Mouse (Mus musculus) stomach, embryonic 15.5 days (tissue): ENCODE data around the gene Trp53bp1. TPM values are rescaled to one million over a fixed set of nuclear protein-coding genes. Genes with fewer than 3 reads are reported as not detected.

Experiments used
- ATAC-seq: fragments of 200-750 bp; cut with Nextera tagmentation; 2 replicates; pipeline ENCODE4 v1.8.0; 2017; ENCODE audit warnings: low read depth, moderate number of reproducible peaks, moderate TSS enrichment; ENCODE audit not compliant: insufficient read depth, low FRiP score
- H3K27ac ChIP-seq: fragments of 300-500 bp; sonication (generic); 2 replicates; pipeline ENCODE4 v1.5.1; 2015; ENCODE audit warnings: mild to moderate bottlenecking, inconsistent platforms
- H3K27me3 ChIP-seq: fragments of 300-500 bp; sonication (generic); replicated peaks from 2 replicates; pipeline ENCODE4 v1.6.1; 2015; ENCODE audit warnings: inconsistent platforms
- H3K36me3 ChIP-seq: fragments of 300-500 bp; sonication (generic); 2 replicates; pipeline ENCODE4 v1.6.1; 2015; ENCODE audit warnings: inconsistent platforms
- H3K4me1 ChIP-seq: fragments of 300-500 bp; sonication (generic); 2 replicates; pipeline ENCODE4 v1.6.1; 2015; ENCODE audit warnings: inconsistent platforms
- H3K4me2 ChIP-seq: fragments of 300-500 bp; sonication (generic); 2 replicates; pipeline ENCODE4 v1.6.1; 2015; ENCODE audit warnings: mild to moderate bottlenecking, inconsistent platforms
- H3K4me3 ChIP-seq: fragments of 300-500 bp; sonication (generic); replicated peaks from 2 replicates; pipeline ENCODE4 v1.5.1; 2015; ENCODE audit warnings: inconsistent platforms
- H3K9ac ChIP-seq: fragments of 300-500 bp; sonication (generic); 2 replicates; pipeline ENCODE4 v1.6.1; 2015; ENCODE audit warnings: inconsistent platforms
- H3K9me3 ChIP-seq: fragments of 300-500 bp; sonication (generic); 2 replicates; pipeline ENCODE4 v1.6.1; 2016; ENCODE audit warnings: inconsistent platforms
- WGBS: fragments of 180-500 bp; shearing (Covaris S2); methylation state at CpG from one replicate; pipeline ENCODE4 v1.1.7; 2015; 5-methylcytosine and 5-hydroxymethylcytosine counted together
- polyA plus RNA-seq: library from polyadenylated mRNA; unstranded; fragments of >200 nt; fragmentation: Nextera tagmentation; extraction: Ambion mirVana; gene quantifications from 2 replicates; pipeline ENCODE4 v1.2.1, GENCODE M21; 2015

The Trp53bp1 gene
- polyA plus RNA-seq, 1 experiment from 2014 or later, result 51.9 TPM

- Histone ChIP-seq H3K27me3 (no peaks in the 10 kb centered on the region), H3K4me1 (no peaks in the 10 kb centered on the region), H3K4me2 (no peak overlapping the region), H3K9me3 (no peaks in the 10 kb centered on the region), H3K36me3 (peaks cover 20% of the 10 kb centered on the region), H3K4me3 (no peak overlapping the region), H3K27ac (no peak overlapping the region), H3K9ac (no peak overlapping the region)
- ATAC-seq, result no peak
- 94% methylated on average over 3 of the region's 3 CpGs for WGBS
Measured at GRCm38 (mm10) chr2:121178828-121179479, 92.3 kb downstream of the Trp53bp1 start.

GRCm38 (mm10) chr2:121170980-121171742 is 100.0 kb downstream of the Trp53bp1 start, which contains the start of gene Zscan29:
TSS of gene Zscan29 (minus strand) at chr2:121171125.
- Histone ChIP-seq H3K9ac (peak within 1 kb of the TSS; percentile 67), H3K9me3 (no peaks in the 10 kb centered on the region), H3K27me3 (no peaks in the 10 kb centered on the region), H3K36me3 (peaks cover 4% of the 10 kb centered on the region), H3K4me1 (peaks cover 11% of the 10 kb centered on the region), H3K4me3 (peak within 1 kb of the TSS; percentile 74), H3K27ac (peak within 1 kb of the TSS; percentile 94), H3K4me2 (peak within 1 kb of the TSS; percentile 72)
- WGBS, result under 1% methylated on average over 66 of the region's 66 CpGs
- peak; percentile 97 for ATAC-seq

GRCm38 (mm10) chr2:121170481-121170971 is 100.7 kb downstream of the Trp53bp1 start, which contains the start of gene Tubgcp4:
TSS of gene Tubgcp4 (plus strand) at chr2:121170654.
- H3K4me3 ChIP-seq, result peak within 1 kb of the TSS; percentile 74
- peak within 1 kb of the TSS; percentile 94 for H3K27ac ChIP-seq
- no peaks in the 10 kb centered on the region for H3K27me3 ChIP-seq
- peaks cover 8% of the 10 kb centered on the region for H3K36me3 ChIP-seq
- peak within 1 kb of the TSS; percentile 72 for H3K4me2 ChIP-seq
- H3K9me3 ChIP-seq, result no peaks in the 10 kb centered on the region
- H3K4me1 ChIP-seq, result peaks cover 11% of the 10 kb centered on the region
- WGBS, result under 1% methylated on average over 38 of the region's 38 CpGs
- peak within 1 kb of the TSS; percentile 67 for H3K9ac ChIP-seq
- peak; percentile 29; the same call in 1 of the 2 replicates for ATAC-seq

GRCm38 (mm10) chr2:121169902-121170301 is 101.3 kb downstream of the Trp53bp1 start:
- no peak for ATAC-seq
- H3K4me2 ChIP-seq, result peak overlapping the region; percentile 72
- peak overlapping the region; percentile 74 for H3K4me3 ChIP-seq
- H3K36me3 ChIP-seq, result peaks cover 8% of the 10 kb centered on the region; the same call in 1 of the 2 replicates
- H3K27ac ChIP-seq, result peak overlapping the region; percentile 94
- WGBS, result 5% methylated on average over 9 of the region's 9 CpGs
- no peaks in the 10 kb centered on the region for H3K27me3 ChIP-seq
- no peaks in the 10 kb centered on the region for H3K9me3 ChIP-seq
- H3K9ac ChIP-seq, result peak overlapping the region; percentile 67
- peaks cover 11% of the 10 kb centered on the region for H3K4me1 ChIP-seq

GRCm38 (mm10) chr2:121169173-121169572 is 102.0 kb downstream of the Trp53bp1 start:
- H3K9me3 ChIP-seq, result no peaks in the 10 kb centered on the region
- H3K27me3 ChIP-seq, result no peaks in the 10 kb centered on the region
- peaks cover 11% of the 10 kb centered on the region for H3K4me1 ChIP-seq
- peaks cover 8% of the 10 kb centered on the region; the same call in 1 of the 2 replicates for H3K36me3 ChIP-seq
- H3K4me3 ChIP-seq, result peak overlapping the region; percentile 74
- H3K4me2 ChIP-seq, result peak overlapping the region; percentile 72
- no peak for ATAC-seq
- H3K27ac ChIP-seq, result no peak overlapping the region
- no peak overlapping the region for H3K9ac ChIP-seq
- WGBS, result 32% methylated on average over 4 of the region's 4 CpGs

GRCm38 (mm10) chr2:121153100-121153499 is 118.1 kb downstream of the Trp53bp1 start:
- H3K27ac ChIP-seq, result no peak overlapping the region
- no peaks in the 10 kb centered on the region for H3K27me3 ChIP-seq
- no peak overlapping the region for H3K4me2 ChIP-seq
- H3K9me3 ChIP-seq, result no peaks in the 10 kb centered on the region
- no peaks in the 10 kb centered on the region for H3K4me1 ChIP-seq
- H3K4me3 ChIP-seq, result no peak overlapping the region
- peaks cover 6% of the 10 kb centered on the region; the same call in 1 of the 2 replicates for H3K36me3 ChIP-seq
- 93% methylated on average over 3 of the region's 3 CpGs for WGBS
- ATAC-seq, result no peak
- no peak overlapping the region for H3K9ac ChIP-seq

- Histone ChIP-seq H3K27me3 (no peaks in the 10 kb centered on the region), H3K27ac (no peak overlapping the region), H3K4me2 (no peak overlapping the region), H3K4me1 (no peaks in the 10 kb centered on the region), H3K9ac (no peak overlapping the region), H3K9me3 (no peaks in the 10 kb centered on the region), H3K4me3 (no peak overlapping the region), H3K36me3 (peaks cover 4% of the 10 kb centered on the region; the same call in 1 of the 2 replicates)
- WGBS, result 79% methylated on average over 5 of the region's 5 CpGs
- ATAC-seq, result no peak
Measured at GRCm38 (mm10) chr2:121149679-121150078, 121.5 kb downstream of the Trp53bp1 start.

Other genes with a start within 250 kb of the Trp53bp1 start
- gene Epb42, start 234.3 kb downstream of the Trp53bp1 start, polyA plus RNA-seq, result 6.0 and 12.2 TPM in 2 replicates
- 0.17 and 0.31 TPM in 2 replicates for gene Tgm5, start 185.6 kb downstream of the Trp53bp1 start, polyA plus RNA-seq
- gene Tgm7, start 161.6 kb downstream of the Trp53bp1 start, polyA plus RNA-seq, result 0.40 and 0.52 TPM in 2 replicates
- gene Adal, start 131.0 kb downstream of the Trp53bp1 start, polyA plus RNA-seq, result 19.1 and 19.5 TPM in 2 replicates
- 20.1 and 23.1 TPM in 2 replicates for gene Lcmt2, start 130.8 kb downstream of the Trp53bp1 start, polyA plus RNA-seq
- gene Tubgcp4, start 100.8 kb downstream of the Trp53bp1 start, polyA plus RNA-seq, result 50.5 and 51.0 TPM in 2 replicates
- 8.6 and 9.7 TPM in 2 replicates for gene Zscan29, start 100.3 kb downstream of the Trp53bp1 start, polyA plus RNA-seq
- 4.0 and 5.3 TPM in 2 replicates for gene Map1a, start 18.2 kb upstream of the Trp53bp1 start, polyA plus RNA-seq
- 16.7 and 18.1 TPM in 2 replicates for gene Ppip5k1, start 84.0 kb upstream of the Trp53bp1 start, polyA plus RNA-seq
- 157 and 165 TPM in 2 replicates for gene Ckmt1, start 86.3 kb upstream of the Trp53bp1 start, polyA plus RNA-seq
- not detected in 2 replicates for gene Strc, start 115.8 kb upstream of the Trp53bp1 start, polyA plus RNA-seq
- 742 and 872 TPM in 2 replicates for gene Pdia3, start 142.4 kb upstream of the Trp53bp1 start, polyA plus RNA-seq
- gene Catsper2, start 142.4 kb upstream of the Trp53bp1 start, polyA plus RNA-seq, result 1.6 and 2.3 TPM in 2 replicates
- gene Ell3, start 172.9 kb upstream of the Trp53bp1 start, polyA plus RNA-seq, result 10.1 and 10.9 TPM in 2 replicates
- 449 and 538 TPM in 2 replicates for gene Serf2, start 177.8 kb upstream of the Trp53bp1 start, polyA plus RNA-seq
- gene Hypk, start 181.9 kb upstream of the Trp53bp1 start, polyA plus RNA-seq, result 96.0 and 102 TPM in 2 replicates
- gene Serinc4, start 185.4 kb upstream of the Trp53bp1 start, polyA plus RNA-seq, result 0.30 and 0.67 TPM in 2 replicates
- gene Mfap1b, start 202.7 kb upstream of the Trp53bp1 start, polyA plus RNA-seq, result 45.7 and 47.5 TPM in 2 replicates
- 23.9 and 24.5 TPM in 2 replicates for gene Mfap1a, start 235.3 kb upstream of the Trp53bp1 start, polyA plus RNA-seq
- 7.7 and 8.0 TPM in 2 replicates for gene Wdr76, start 235.3 kb upstream of the Trp53bp1 start, polyA plus RNA-seq